Mouse (Mus musculus): ENCODE measurements at regions not wholly inside any gene's neighbourhood (a gene's known extent, or its start where the extent isn't known, plus 50 kb on each side); places are given as distances from the start of the nearest gene placed in this dataset.

DNA sequence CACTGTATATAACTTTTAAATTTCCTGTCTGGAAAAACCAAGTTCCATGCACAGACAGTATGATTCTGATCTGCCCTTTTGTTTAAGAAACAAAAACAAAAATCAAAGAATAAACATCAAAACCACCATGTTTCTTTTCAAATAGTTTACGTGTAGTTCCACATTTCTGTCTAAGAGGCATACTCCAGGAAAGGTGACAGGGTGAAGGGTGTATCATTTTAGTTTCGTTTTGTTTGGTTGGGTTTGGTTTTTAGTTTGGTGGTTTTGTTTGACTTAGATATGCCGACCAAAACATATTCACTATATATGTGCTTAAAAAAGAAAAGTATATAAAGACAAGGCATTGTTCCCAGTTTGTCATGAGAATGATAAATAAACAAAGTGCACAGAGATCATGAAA lies 524.9 kb downstream of the Adgrl2 start:
- whole genome bisulfite sequencing, result 85% methylated on average over 3 of the region's 3 CpGs
- no peaks in the 10 kb centered on the region for H3K36me3 ChIP-seq
- H3K27ac ChIP-seq (replicated peaks), result no peak overlapping the region
- H3K9me3 ChIP-seq, result no peaks in the 10 kb centered on the region
- H3K9ac ChIP-seq (replicated peaks), result no peak overlapping the region
- H3K27me3 ChIP-seq, result no peaks in the 10 kb centered on the region
- ATAC-seq (replicated peaks), result no peak
- H3K4me3 ChIP-seq, result no peak overlapping the region
- no peak overlapping the region for H3K4me2 ChIP-seq (replicated peaks)
- peaks cover 7% of the 10 kb centered on the region; the same call in 1 of the 2 replicates for H3K4me1 ChIP-seq

DNA sequence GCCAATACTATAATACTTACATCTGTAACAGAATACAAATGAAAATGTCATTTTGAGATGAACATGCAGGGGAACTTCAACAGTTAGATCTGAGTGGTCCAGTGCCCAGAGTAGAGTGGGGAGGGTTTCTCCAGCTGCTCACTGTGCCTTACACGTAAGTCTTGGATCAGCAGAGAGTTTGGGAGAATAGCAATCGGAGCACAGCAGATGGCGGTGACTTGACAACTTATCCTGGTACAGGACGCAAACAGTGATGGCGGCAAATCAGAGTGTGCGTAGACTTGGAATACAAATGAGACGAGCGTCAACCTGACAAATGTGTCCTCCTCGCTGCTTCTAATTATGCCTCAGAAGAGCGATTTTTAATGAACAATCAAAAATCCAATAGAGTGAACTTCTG lies 527.6 kb downstream of the Adgrl2 start:
- no peaks in the 10 kb centered on the region for H3K9me3 ChIP-seq
- H3K36me3 ChIP-seq, result no peaks in the 10 kb centered on the region
- ATAC-seq (replicated peaks), result peak; percentile 82
- H3K27ac ChIP-seq (replicated peaks), result no peak overlapping the region
- H3K4me2 ChIP-seq (replicated peaks), result no peak overlapping the region
- H3K9ac ChIP-seq (replicated peaks), result no peak overlapping the region
- 46% methylated on average over 10 of the region's 10 CpGs for WGBS
- H3K4me1 ChIP-seq, result peaks cover 7% of the 10 kb centered on the region; the same call in 1 of the 2 replicates
- H3K4me3 ChIP-seq, result no peak overlapping the region
- H3K27me3 ChIP-seq, result no peaks in the 10 kb centered on the region

DNA sequence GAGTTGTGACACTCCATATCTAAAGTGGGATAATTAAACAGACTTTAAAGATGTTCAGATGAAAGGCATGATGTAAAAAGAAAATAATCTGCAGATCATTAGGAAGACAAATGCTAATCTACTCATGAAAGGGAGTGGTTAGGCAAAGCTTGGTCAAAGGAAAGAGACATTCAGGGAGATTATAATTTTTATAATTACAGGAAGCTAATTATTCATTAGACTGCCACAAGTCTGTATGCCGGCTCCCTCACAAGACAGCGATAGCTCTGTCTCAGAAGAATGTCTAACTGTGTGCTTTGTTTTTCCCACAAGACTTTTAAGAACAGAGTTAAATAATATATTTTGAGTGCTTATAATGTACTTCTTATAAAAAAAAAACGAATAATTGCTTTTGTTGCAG lies 541.5 kb downstream of the Adgrl2 start:
- H3K9me3 ChIP-seq, result no peaks in the 10 kb centered on the region
- H3K4me3 ChIP-seq, result no peak overlapping the region
- ATAC-seq (replicated peaks), result peak; percentile 80
- H3K36me3 ChIP-seq, result no peaks in the 10 kb centered on the region
- no peak overlapping the region for H3K9ac ChIP-seq (replicated peaks)
- no peak overlapping the region for H3K27ac ChIP-seq (replicated peaks)
- WGBS, result 17% methylated on average over 3 of the region's 3 CpGs
- no peak overlapping the region for H3K4me2 ChIP-seq (replicated peaks)
- peaks cover 18% of the 10 kb centered on the region for H3K4me1 ChIP-seq
- no peaks in the 10 kb centered on the region for H3K27me3 ChIP-seq

DNA sequence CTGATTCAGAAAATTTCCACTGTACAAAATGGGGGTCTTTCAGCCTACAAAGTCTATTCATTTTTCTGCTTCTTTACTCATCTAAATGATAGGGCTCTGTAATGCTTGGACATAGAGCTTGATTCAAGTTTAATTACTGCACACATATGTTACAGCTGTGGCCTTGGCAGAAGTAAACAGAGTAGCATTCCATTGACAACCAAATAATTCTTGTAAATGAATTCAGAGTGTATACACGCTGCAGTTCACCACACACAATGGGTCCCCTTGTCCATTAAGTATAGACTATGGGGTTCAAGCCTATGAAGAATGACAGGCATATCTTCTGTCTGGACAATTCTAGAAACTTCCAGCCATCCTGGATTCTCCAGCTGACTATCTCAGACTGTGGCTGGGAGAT lies 541.9 kb downstream of the Adgrl2 start:
- Histone ChIP-seq H3K27ac (replicated peaks) (no peak overlapping the region), H3K9ac (replicated peaks) (no peak overlapping the region), H3K36me3 (no peaks in the 10 kb centered on the region), H3K4me1 (peaks cover 18% of the 10 kb centered on the region), H3K27me3 (no peaks in the 10 kb centered on the region), H3K4me3 (no peak overlapping the region), H3K4me2 (replicated peaks) (no peak overlapping the region), H3K9me3 (no peaks in the 10 kb centered on the region)
- 4% methylated on average over 1 of the region's 1 CpGs for WGBS
- ATAC-seq (replicated peaks), result peak; percentile 93

DNA sequence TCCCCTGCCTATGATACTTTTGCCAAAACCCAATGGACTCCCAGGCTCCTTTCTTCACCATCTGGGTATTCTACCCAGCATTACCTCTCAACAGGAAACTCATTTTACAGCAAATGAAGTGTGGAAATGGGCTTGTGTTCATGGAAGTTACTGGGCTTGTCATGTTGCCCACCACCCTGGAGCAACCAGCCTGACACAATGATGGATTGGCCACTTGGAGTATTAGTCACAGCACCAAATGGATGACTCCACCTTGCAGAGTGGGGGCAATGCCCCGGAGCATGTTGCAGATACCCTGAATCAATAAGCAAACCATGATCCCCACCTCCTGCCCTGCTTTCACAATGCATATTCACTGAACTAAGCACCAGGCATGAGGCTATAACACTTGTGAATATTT lies 543.5 kb downstream of the Adgrl2 start:
- Histone ChIP-seq H3K4me2 (replicated peaks) (no peak overlapping the region), H3K4me1 (peaks cover 18% of the 10 kb centered on the region), H3K36me3 (no peaks in the 10 kb centered on the region), H3K9me3 (no peaks in the 10 kb centered on the region), H3K4me3 (no peak overlapping the region), H3K9ac (replicated peaks) (no peak overlapping the region), H3K27ac (replicated peaks) (no peak overlapping the region), H3K27me3 (no peaks in the 10 kb centered on the region)
- WGBS, result 94% methylated on average over 1 of the region's 1 CpGs
- no peak for ATAC-seq (replicated peaks)

DNA sequence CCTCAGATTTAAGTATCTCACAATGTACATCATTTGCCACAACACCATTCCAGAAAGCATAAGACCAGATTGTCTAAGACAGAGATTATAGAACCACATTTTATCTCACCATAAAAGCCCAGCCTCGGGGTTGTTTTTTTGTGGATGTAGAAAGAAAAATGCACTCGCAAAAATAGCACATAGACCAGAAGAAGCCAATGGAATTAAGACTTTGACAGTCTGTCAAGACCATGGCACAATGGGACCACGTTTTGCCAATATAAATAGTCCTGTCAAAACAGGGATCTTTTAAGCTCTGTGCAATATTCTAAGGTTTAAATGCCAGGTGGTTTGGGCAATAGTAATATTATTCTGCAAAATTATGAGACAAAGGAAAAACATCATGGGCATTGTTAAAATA lies 547.3 kb downstream of the Adgrl2 start:
- Histone ChIP-seq H3K4me2 (replicated peaks) (no peak overlapping the region), H3K36me3 (no peaks in the 10 kb centered on the region), H3K9me3 (no peaks in the 10 kb centered on the region), H3K4me1 (peaks cover 2% of the 10 kb centered on the region), H3K9ac (replicated peaks) (no peak overlapping the region), H3K27me3 (no peaks in the 10 kb centered on the region), H3K4me3 (no peak overlapping the region), H3K27ac (replicated peaks) (no peak overlapping the region)
- no peak for ATAC-seq (replicated peaks)
- WGBS, result 78% methylated on average over 3 of the region's 3 CpGs

DNA sequence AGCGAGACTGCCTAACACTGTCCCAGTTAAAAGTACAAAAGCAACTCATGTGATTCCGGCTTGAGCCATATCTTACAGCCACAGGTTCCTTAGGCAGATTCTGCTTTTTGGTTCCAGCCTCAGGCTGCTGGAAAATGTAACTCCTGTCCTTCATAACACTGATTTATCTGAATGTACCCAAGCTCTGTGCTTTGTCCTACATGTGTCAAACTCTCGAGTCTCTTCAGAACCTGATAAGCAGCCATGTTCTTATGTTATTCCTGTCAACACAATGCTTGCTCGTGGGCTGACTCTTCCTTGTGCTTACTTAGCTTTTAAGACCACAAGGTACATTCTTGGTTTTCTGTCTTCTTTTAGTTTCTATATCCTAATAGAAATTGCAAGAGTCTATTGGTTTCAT lies 556.3 kb downstream of the Adgrl2 start:
- no peaks in the 10 kb centered on the region for H3K36me3 ChIP-seq
- no peaks in the 10 kb centered on the region for H3K9me3 ChIP-seq
- no peaks in the 10 kb centered on the region for H3K27me3 ChIP-seq
- no peak for ATAC-seq (replicated peaks)
- no peak overlapping the region for H3K27ac ChIP-seq (replicated peaks)
- peaks cover 4% of the 10 kb centered on the region; the same call in 1 of the 2 replicates for H3K4me1 ChIP-seq
- H3K4me3 ChIP-seq, result no peak overlapping the region
- no peak overlapping the region for H3K4me2 ChIP-seq (replicated peaks)
- no peak overlapping the region for H3K9ac ChIP-seq (replicated peaks)
- 88% methylated on average over 4 of the region's 4 CpGs for WGBS

DNA sequence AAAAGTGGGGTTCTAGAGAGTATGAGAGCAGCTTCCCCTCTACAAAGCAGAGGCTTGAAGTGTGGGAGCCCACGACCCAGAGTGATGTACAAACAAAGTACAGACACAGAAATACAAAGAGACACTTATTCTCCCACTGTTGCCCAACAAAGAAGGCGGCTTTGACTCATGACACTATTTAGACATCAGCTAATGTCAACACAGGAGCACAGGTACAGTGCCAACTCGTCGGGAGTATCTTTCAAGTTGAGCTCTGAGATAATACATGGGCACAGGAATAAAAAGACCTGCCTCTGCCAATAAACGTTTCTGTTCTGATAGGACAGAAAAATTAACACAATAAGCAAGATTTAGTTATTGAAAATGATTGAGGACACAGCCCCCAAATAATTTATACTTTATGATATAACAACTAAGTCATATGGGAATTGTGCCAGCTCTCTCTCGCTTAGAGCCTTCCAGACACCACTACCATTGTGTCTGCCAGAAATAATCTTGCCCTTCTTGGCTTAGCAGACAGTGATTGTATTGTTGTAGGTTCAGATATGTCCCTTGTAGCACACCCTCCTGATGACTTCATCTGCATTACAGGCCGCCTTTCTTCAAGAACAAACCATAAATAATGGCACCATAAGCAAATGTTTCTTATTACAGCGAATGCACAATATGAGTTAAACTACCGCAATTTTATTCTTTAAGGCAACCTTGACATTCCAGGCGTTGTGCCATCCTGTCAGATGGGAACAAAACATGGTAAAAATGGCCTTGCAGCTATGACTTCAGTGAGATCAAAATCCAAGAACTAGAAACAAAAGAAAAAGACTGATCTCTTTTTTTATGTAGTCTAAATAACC lies 561.1 kb downstream of the Adgrl2 start:
- H3K4me3 ChIP-seq, result no peak overlapping the region
- no peak overlapping the region for H3K9ac ChIP-seq (replicated peaks)
- 58% methylated on average over 10 of the region's 10 CpGs for WGBS
- no peak overlapping the region for H3K27ac ChIP-seq (replicated peaks)
- H3K27me3 ChIP-seq, result no peaks in the 10 kb centered on the region
- no peak for ATAC-seq (replicated peaks)
- H3K4me1 ChIP-seq, result peaks cover 8% of the 10 kb centered on the region; the same call in 1 of the 2 replicates
- no peaks in the 10 kb centered on the region for H3K9me3 ChIP-seq
- H3K4me2 ChIP-seq (replicated peaks), result no peak overlapping the region
- H3K36me3 ChIP-seq, result no peaks in the 10 kb centered on the region

DNA sequence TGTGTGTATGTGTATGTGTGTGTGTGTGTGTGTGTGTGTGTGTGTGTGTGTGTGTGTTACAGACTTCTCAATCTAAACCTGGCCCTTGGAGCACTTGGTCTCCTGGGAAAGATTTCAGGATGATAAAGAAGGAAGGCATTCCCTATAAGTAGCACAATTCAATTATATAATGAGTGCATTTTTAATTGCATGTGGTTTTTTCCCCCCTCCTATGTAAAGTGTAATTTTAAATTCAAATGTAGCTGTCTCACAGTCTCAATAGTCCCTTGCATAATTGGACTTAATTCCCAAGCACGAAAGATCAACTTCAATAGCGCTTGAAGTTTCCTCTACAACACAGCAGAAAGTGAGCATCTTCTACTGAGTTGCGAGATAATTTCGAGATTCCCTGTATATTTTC lies 566.3 kb downstream of the Adgrl2 start:
- WGBS, result 22% methylated on average over 4 of the region's 4 CpGs
- Histone ChIP-seq H3K27ac (replicated peaks) (no peak overlapping the region), H3K27me3 (no peaks in the 10 kb centered on the region), H3K4me1 (peaks cover 6% of the 10 kb centered on the region; the same call in 1 of the 2 replicates), H3K4me3 (peak overlapping the region; percentile 11), H3K4me2 (replicated peaks) (peak overlapping the region; percentile 26), H3K36me3 (no peaks in the 10 kb centered on the region), H3K9me3 (no peaks in the 10 kb centered on the region), H3K9ac (replicated peaks) (no peak overlapping the region)
- 0 out of 2 replicates have a peak, but pooled peaks have one; percentile 38 for ATAC-seq (replicated peaks)

DNA sequence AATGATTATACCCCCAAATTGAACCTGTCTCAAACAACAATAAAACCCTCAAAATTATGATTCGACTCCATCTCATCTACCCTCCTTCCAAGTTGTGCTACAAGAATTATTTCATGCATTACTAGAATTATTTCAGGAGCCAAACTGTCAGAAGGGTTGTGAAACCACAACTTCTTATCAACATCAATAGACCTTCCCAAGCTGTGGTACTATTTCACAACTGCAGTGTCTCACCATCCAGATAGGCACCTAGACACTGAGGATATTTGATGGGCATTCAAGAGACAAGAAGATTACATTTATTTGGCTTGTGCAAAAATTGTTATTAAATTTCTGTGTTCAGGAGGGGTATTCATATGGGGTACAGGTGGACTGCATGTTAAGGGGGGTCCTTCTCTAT lies 567.0 kb downstream of the Adgrl2 start:
- Histone ChIP-seq H3K4me3 (no peak overlapping the region), H3K36me3 (no peaks in the 10 kb centered on the region), H3K9me3 (no peaks in the 10 kb centered on the region), H3K9ac (replicated peaks) (no peak overlapping the region), H3K4me2 (replicated peaks) (no peak overlapping the region), H3K27ac (replicated peaks) (no peak overlapping the region), H3K4me1 (peaks cover 6% of the 10 kb centered on the region; the same call in 1 of the 2 replicates), H3K27me3 (no peaks in the 10 kb centered on the region)
- no peak for ATAC-seq (replicated peaks)
- WGBS, result 98% methylated on average over 1 of the region's 1 CpGs

DNA sequence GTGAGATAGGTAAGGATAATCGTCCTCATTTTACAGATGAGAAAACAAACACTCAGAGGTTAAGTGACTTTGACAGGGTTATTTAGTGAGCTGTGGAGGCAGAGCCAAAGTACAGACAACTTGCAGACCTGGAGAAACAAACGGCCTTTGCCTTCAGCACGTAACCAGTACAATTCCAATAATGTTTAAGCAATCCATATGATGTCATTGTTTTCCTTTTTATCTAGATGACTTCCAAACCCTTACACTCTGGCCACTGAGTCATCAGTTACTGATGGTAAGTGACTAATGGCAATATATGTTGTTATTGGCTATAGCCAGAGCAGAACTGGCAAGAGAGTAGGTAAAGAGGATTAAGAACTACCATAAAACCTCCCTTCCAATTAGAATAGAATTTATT lies 567.6 kb downstream of the Adgrl2 start:
- no peak overlapping the region for H3K4me2 ChIP-seq (replicated peaks)
- WGBS, result 67% methylated on average over 3 of the region's 3 CpGs
- no peak overlapping the region for H3K9ac ChIP-seq (replicated peaks)
- no peak overlapping the region for H3K4me3 ChIP-seq
- H3K4me1 ChIP-seq, result peaks cover 6% of the 10 kb centered on the region; the same call in 1 of the 2 replicates
- no peak overlapping the region for H3K27ac ChIP-seq (replicated peaks)
- no peak for ATAC-seq (replicated peaks)
- H3K36me3 ChIP-seq, result no peaks in the 10 kb centered on the region
- H3K27me3 ChIP-seq, result no peaks in the 10 kb centered on the region
- no peaks in the 10 kb centered on the region for H3K9me3 ChIP-seq

DNA sequence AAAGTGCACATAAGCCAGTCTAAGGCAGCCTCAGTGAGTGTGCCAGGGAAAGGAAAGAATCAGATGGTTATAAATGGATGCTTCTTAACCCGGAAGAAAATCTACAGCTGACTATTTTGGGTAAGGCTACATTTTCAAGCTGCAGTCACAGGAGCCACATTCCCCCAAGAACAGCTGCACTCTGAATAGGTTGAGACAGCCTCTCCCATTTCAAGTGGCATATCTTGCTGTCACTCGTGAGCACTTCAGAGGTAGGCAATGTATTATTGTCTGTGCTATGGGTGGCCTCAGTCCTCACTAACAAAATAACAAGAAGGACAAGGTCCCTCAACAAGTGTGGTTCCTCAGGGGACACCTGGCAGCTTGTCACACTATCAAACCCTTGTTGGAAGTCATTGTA lies 568.1 kb downstream of the Adgrl2 start:
- Histone ChIP-seq H3K4me3 (no peak overlapping the region), H3K9me3 (no peaks in the 10 kb centered on the region), H3K27me3 (no peaks in the 10 kb centered on the region), H3K27ac (replicated peaks) (no peak overlapping the region), H3K4me1 (peaks cover 6% of the 10 kb centered on the region; the same call in 1 of the 2 replicates), H3K36me3 (no peaks in the 10 kb centered on the region), H3K4me2 (replicated peaks) (no peak overlapping the region), H3K9ac (replicated peaks) (no peak overlapping the region)
- 61% methylated on average over 2 of the region's 2 CpGs for WGBS
- ATAC-seq (replicated peaks), result no peak

DNA sequence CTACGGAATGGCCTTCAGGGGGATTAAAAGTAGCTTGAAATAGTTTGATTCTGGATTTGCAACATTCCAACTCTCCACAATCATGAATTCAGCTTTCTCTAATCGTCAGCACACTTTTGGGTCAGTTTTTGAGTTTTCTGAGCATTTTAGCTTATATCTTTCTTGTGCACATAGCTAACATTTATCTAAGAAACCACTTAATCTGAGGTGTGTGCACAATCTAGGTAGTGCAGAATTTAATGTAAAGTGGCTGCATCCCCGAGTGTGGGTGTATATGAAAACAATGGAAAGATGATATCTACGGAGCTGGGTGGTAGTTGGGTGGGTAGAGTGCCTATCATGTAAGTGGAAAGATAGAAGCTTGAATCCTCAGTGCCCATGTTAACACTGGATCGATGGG lies 570.1 kb downstream of the Adgrl2 start:
- Histone ChIP-seq H3K27ac (replicated peaks) (no peak overlapping the region), H3K4me3 (no peak overlapping the region), H3K36me3 (no peaks in the 10 kb centered on the region), H3K9ac (replicated peaks) (no peak overlapping the region), H3K27me3 (no peaks in the 10 kb centered on the region), H3K9me3 (no peaks in the 10 kb centered on the region), H3K4me1 (peaks cover 6% of the 10 kb centered on the region; the same call in 1 of the 2 replicates), H3K4me2 (replicated peaks) (no peak overlapping the region)
- ATAC-seq (replicated peaks), result no peak
- WGBS, result 91% methylated on average over 5 of the region's 5 CpGs
